Mouse (Mus musculus): ENCODE measurements around the gene Pigo. TPM values are rescaled to one million over a fixed set of nuclear protein-coding genes. Genes with fewer than 3 reads are reported as not detected.
A peak's percentile ranks its signal among the peaks of the same experiment; 100 is the strongest.

Gene Pigo
- 10 to 100 TPM; 23.1 to 31.2 (median 25.2) TPM for total RNA-seq (2022)

DNA sequence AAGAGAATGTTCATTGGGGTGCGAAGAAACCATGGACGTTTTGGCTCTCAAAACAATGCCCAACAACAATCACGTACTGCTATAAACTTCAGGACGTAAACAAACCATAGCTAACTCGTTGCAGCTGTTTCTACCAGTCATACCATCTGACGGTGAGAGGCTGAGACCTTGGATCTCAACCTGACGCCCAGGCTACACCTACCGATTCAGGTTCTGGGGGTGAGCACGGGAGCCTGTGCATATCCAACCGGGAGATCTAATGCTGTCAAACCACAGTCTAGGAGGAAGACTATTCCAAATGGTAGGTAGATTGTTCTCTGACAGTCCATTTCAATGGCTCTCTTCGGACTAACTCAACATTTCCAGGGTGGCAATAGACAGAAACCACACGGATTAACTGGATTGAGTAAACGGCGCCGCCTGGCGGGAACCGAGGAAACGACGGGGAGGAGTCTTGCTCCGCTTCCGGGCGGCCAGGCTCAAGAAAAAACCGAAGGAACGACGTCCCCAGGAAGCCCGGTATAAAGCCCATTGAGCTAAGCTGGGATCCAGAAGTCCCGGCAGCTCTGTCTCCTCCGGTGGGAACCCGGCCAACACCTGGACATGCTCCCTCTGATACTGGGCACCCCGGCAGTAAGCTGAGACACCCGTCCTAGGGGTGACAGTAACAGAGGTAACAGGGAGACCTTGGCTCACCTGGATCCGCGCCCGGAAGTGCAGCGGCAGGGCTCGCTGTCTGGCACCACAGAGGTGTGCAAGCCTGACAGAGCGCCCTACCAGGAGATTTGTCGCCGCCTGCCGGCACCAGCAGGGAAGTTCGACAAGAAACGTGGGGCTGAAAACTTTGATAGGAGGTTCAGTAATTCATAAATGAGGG lies at the start of gene Pigo:
Gene Pigo (minus strand): TSS at position 736 of the 877 bp plus-strand sequence.
- peak; percentile 92 to 95 for DNase-seq (ENCODE audit: low spot score in 2 of 2)

GRCm38 (mm10) chr4:43074923-43075322 lies 49.3 kb upstream of the Pigo start:
- no peak for DNase-seq (ENCODE audit: low spot score in 2 of 2)

- no peak for DNase-seq (ENCODE audit: low spot score in 2 of 2)
These were observed 39.9 kb upstream of the Pigo start for GRCm38 (mm10) chr4:43065471-43065870.

DNA sequence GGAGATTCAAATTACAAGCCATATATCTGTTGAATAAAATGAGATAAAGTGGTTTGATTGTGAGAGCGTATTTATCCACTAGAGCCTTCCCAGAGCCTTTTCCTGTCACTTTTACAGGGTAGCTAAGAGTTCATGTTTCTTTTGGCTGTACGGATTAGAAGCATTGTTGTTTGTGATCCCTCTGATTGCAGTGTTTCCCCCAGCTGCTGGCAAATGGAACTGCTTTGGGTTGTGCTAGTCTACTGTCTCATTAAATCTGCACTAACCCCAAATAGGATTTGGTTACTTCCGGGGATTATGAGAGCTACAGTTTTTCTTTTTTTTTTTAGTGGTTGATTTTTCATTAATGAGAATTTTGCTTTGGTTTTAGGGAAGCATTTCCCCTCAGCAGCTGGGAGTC lies 34.7 kb upstream of the Pigo start:
- no peak for DNase-seq (ENCODE audit: low spot score in 2 of 2)

DNA sequence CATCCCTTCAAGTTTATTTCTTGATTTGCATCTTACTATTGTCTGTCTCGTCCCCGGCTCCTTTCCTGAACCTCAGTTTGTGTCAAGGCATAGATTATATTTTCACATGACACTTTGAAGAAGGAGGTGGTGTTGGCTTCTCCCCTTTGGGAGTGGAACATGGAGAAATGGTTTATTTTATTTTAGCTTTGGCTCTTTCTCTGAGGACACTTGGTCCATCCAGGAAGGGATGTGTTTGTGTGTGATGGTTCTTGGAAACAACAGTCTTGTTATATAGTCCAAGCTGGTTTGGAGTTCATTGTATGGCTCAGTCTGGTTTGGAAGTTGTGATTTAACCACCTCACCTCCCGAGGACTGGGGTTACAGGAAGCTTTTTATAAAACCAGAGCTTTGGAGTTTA lies 34.1 kb upstream of the Pigo start:
- DNase-seq (ENCODE audit: low spot score in 2 of 2), result no peak

DNA sequence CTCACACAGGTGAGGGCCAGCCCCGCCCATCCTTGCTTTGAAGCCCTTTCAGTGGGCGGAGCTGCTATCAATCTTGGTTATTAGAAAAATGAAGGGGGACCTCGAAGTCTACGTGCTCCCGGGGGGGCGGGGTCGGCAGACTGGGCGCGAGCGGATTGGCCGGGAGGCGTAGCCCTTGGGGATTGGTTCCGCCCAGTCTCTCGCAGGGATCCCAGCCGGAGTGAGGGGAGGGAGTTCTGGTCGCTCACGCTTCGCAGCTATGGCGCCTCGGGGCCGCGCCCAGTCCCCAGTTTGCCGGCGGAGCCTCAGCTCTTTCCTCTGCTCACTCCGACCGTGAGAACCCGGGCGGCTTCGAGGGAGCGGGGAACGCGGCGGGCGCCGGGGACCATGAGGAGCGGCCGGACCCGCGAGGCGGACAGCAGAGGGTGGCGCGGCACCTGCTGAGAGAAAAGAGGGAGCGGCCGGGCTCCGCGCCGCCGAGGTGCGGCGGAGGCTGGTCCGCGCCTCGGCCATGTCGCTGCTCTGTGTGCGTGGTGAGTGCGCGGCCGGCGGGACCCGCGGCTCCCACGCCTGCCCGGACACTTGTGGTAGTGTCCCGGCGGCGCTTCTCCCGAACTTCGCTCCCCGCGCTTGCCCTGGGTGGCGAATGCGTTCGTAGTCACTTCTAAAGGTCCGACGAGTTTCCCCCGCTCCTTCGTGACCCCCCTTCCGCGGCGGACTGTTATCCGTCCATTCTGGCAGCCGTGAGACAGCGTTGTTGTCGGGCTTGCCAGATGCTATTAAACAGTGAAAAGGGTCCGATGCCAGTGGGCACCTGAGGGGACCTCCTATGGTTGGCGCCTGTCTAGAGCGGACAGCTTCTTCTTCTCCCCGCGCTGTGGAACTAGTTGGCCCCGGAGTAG lies 33.4 kb upstream of the Pigo start, which contains the start of gene Unc13b:
Gene Unc13b (plus strand): TSS at position 201 of the 902 bp plus-strand sequence.
- peak; percentile 57 to 80 for DNase-seq (ENCODE audit: low spot score in 2 of 2)

DNA sequence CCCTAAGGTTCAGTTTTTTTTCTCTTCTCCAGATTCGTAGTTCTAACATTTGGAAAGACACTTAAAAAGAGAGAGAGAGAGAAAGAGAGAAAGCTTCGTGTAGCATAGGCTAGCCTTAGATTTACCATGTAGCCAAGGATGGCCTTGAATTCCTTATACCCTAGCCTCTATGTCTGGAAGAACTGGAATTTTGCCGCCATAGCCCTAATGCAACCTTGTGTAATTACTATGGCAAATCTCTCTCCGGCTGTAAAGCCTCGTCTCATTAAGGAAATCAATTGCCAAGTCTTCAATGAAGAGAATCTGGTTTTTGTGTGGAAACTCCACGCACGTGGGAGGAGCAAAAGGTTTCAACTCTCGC lies 32.8 kb upstream of the Pigo start:
- DNase-seq (ENCODE audit: low spot score in 2 of 2), result no peak

DNA sequence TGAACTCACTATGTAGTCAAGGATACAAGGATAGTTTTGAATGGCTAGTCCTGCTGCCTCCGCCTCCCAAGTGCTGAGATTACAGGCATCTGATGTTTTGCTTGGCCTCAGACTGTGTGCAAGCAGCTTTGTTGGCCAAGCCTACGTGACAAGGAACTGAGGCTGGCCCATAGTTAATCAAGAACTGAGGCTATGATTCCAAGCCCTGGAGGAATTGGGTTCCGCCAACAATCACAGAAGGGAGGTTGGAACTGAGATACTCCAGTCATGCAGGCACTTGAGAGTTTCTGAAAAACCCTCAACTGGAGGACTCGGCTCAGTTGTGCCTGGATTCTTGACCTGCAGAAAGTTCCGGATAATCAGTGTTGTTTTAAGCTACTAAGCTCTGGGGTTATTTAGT lies 32.0 kb upstream of the Pigo start:
- no peak for DNase-seq (ENCODE audit: low spot score in 2 of 2)

- no peak for DNase-seq (ENCODE audit: low spot score in 2 of 2)
These were observed 27.0 kb upstream of the Pigo start for GRCm38 (mm10) chr4:43052627-43053026.

GRCm38 (mm10) chr4:43047231-43047630 lies 21.6 kb upstream of the Pigo start:
- DNase-seq (ENCODE audit: low spot score in 2 of 2), result peak in 1 of 2 experiments; percentile 70

- DNase-seq (ENCODE audit: low spot score in 2 of 2), result no peak
These were observed 21.0 kb upstream of the Pigo start for GRCm38 (mm10) chr4:43046607-43047006.

DNA sequence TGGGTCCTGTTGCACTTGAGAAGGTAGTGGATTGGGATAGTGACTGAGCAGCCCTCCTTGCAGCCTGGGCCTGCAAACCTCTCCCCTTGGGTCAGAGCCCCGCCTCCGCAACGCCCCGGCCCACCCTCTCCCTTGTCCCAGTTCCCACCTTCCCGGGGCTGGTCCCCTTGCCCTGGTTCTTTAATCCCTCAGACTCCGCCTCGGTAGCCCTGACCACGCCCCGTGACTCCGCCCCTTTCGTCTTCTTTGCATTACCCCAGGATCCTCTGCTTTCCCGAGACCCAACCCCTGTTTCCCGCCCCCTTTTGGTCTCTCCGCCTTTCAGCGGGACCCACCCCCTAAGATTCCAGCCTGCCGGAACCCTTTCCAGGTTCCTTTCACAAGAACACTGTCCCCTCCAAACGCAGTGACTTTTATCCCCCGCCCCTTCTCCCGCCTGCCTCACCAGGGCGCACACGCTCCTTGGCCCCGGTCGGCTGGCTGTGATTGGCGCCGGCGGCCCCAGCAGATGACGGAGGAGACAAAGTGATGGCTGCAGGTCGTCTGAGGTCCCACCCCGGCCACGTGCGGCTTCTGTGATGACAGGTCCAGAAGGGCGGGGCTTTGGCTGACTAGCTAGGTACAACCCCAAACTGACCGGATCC lies 20.2 kb upstream of the Pigo start, which contains the start of gene Fam214b:
Gene Fam214b (minus strand): TSS at position 562 of the 644 bp plus-strand sequence.
- DNase-seq (ENCODE audit: low spot score in 2 of 2), result peak; percentile 89 to 92

DNA sequence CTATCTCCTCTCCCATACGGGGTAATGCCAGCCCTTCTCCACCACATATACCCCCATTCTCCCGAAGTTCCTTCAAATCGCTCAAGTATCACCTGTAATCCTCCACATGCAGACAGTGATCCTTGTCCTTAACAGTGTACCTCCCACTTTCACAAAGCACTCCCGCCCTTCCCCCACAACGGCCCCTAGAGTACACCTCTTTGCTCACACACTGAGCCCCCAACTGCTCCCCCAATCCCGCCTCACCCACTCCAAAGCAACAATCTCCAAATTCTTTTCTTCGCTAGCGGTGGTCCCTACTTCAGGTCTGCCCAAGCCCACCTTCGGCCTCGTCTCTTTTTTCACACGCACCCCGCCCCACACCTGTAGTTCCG lies 19.7 kb upstream of the Pigo start:
- DNase-seq (ENCODE audit: low spot score in 2 of 2), result no peak

- peak in 1 of 2 experiments; percentile 17 for DNase-seq (ENCODE audit: low spot score in 2 of 2)
These were observed 19.1 kb upstream of the Pigo start for GRCm38 (mm10) chr4:43044673-43045072.

DNA sequence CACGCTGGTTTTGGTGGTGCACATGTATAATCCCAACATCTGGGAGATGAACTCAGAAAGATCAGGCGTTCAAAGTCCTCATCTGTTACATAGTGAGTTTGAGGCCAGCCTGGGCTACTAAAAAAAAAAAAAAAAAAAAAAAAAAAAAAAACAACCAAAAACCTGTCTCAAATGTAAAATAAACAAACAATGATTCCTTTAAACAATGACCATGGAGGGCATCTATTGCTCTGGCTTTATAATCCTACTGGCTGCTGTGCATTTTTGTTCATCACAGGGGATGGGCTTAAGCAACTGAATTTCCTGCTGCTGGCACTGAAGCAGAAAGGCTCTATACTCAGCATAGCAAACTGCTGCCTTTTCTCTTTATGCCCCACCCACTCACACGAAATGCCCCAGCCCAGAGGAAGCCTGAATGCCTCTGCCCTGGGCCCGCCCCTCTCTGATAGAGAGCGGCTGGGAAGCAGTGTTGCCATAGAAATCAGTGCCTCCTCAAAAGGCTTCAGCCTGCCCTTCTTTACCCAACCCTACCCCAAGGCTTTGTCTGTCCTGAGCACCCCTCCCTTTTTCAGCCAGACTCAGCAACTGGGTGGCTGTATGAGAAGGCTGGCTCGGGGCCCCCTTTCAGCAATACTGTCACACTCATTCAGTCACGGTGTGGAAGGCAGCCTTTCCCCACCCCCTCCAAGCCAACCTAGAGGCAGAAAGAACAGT lies 18.2 kb upstream of the Pigo start:
- DNase-seq (ENCODE audit: low spot score in 2 of 2), result peak in 1 of 2 experiments; percentile 69

- peak in 1 of 2 experiments; percentile 15 for DNase-seq (ENCODE audit: low spot score in 2 of 2)
These were observed 15.4 kb upstream of the Pigo start for GRCm38 (mm10) chr4:43040881-43041547.

GRCm38 (mm10) chr4:43040114-43040572 lies 14.5 kb upstream of the Pigo start:
- DNase-seq (ENCODE audit: low spot score in 2 of 2), result peak; percentile 65 to 98

GRCm38 (mm10) chr4:43039609-43040008 lies 14.0 kb upstream of the Pigo start:
- DNase-seq (ENCODE audit: low spot score in 2 of 2), result no peak

DNA sequence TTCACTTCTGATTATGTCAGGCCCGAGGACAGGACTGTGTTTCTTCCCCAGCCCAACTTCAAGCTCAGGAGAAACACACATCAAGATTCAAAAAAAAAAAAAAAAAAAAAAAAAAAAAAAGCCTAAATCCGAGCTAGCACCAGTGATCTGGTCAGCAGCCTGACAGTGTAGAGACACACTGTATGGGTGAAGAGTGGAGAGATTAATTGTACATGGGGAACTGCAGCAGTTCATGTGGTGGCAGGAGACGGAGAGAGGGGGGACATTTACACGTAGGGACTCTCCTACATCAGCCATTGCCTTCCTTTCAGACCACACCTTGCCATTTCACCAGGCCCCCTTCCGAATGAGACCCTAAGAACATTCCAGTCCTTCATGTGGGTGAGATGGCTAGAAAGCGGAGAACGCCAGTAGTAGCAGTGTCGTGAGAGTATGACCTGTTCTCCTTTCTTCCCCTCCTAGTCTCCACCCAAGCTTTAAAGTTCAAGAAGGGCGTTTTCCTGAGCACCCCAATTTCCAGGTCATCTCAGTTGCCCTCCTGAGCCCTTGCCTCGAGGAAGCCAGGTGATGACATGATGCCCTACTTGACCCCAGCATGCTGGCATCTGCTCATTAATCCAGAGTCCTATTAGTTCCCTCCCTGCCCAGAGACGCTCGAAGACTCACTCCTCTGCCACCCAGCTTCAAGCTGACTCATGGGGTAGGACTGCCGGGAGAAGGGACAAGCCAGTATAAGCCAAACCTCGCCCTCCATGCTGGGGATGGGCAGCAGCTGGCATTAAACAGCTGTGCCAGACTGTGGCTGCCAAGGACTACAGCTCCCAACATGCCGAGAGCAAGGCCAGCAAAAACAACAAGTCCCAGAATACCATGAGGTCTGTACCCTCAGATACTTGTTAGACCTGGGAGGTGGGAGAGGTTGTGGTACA lies 13.2 kb upstream of the Pigo start:
- DNase-seq (ENCODE audit: low spot score in 2 of 2), result peak in 1 of 2 experiments; percentile 58
